Mouse (Mus musculus) liver, postnatal 0 days (tissue): ENCODE results near the gene Chd2.

Experiments used
- CTCF ChIP-seq: sonication (generic); IDR thresholded peaks from 2 replicates; pipeline ENCODE4 v1.5.1; 2016; ENCODE audit warnings: antibody characterized with exemption, low read depth
- EP300 ChIP-seq: IDR thresholded peaks from 2 replicates; pipeline ENCODE4 v1.6.1; 2016; ENCODE audit warnings: antibody characterized with exemption, low read depth, mild to moderate bottlenecking

GRCm38 (mm10) chr7:73512422-73512821, 29.2 kb downstream of the Chd2 start:
- TF ChIP-seq EP300, result no peak
- TF ChIP-seq CTCF, result no peak
